Mouse (Mus musculus) liver, embryonic 11.5 days (tissue): ENCODE results near the gene Phc2. TPM values are rescaled to one million over a fixed set of nuclear protein-coding genes. Genes with fewer than 3 reads are reported as not detected.

Source experiments
- polyA plus RNA-seq: library from polyadenylated mRNA; unstranded; fragments of >200 nt; fragmentation: Nextera tagmentation; extraction: Ambion mirVana; gene quantifications from 2 replicates; pipeline ENCODE4 v1.2.1, GENCODE M21; 2014

Gene Phc2
- polyA plus RNA-seq, 1 experiment from 2014 or later, result 39.3 TPM

Other genes starting within 250 kb of the Phc2 start
- 2.4 and 3.9 TPM in 2 replicates for gene Zscan20, start 44.6 kb upstream of the Phc2 start, polyA plus RNA-seq
- 0.81 and 0.88 TPM in 2 replicates for gene Tlr12, start 36.1 kb upstream of the Phc2 start, polyA plus RNA-seq
- 0.14 TPM in 1 of 2 replicates, not detected in the other for gene A3galt2, start 100.7 kb downstream of the Phc2 start, polyA plus RNA-seq
- gene Zfp362, start 151.3 kb downstream of the Phc2 start, polyA plus RNA-seq, result 23.1 and 25.3 TPM in 2 replicates
- 3.0 and 4.3 TPM in 2 replicates for gene Trim62, start 228.9 kb downstream of the Phc2 start, polyA plus RNA-seq